Mouse (Mus musculus): ENCODE data around the gene Kif27. TPM values are rescaled to one million over a fixed set of nuclear protein-coding genes. Genes with fewer than 3 reads are reported as not detected.

Gene Kif27
- polyA plus RNA-seq, 1 experiment from 2014 or later: 1.0 TPM

GRCm38 (mm10) chr13:58389324-58389951 lies 30.5 kb upstream of the Kif27 start:
- no peak overlapping the region for H3K27ac ChIP-seq (replicated peaks; ENCODE audit: low read depth, low read length)
- H3K9me3 ChIP-seq (ENCODE audit: control insufficient read depth, low read length): no peaks in the 10 kb centered on the region
- DNase-seq (ENCODE audit: low spot score) (no peak), ATAC-seq (ENCODE audit: insufficient number of reproducible peaks, low FRiP score, low TSS enrichment, low read depth) (no peak)
- H3K9ac ChIP-seq (ENCODE audit: low read length): no peak overlapping the region
- 82% methylated on average over 2 of the region's 2 CpGs for WGBS
- no peaks in the 10 kb centered on the region for H3K27me3 ChIP-seq (ENCODE audit: control insufficient read depth, insufficient read depth, low read length)
- no peak overlapping the region for H3K4me2 ChIP-seq (ENCODE audit: low read depth, severe bottlenecking)
- peaks cover 8% of the 10 kb centered on the region for H3K36me3 ChIP-seq (ENCODE audit: control insufficient read depth, insufficient read depth, low read length)
- no peaks in the 10 kb centered on the region for H3K4me1 ChIP-seq (ENCODE audit: control insufficient read depth, insufficient read depth, low read length)
- H3K4me3 ChIP-seq (ENCODE audit: low read depth, low read length): no peak overlapping the region

GRCm38 (mm10) chr13:58388379-58388778 lies 29.5 kb upstream of the Kif27 start:
- no peaks in the 10 kb centered on the region for H3K4me1 ChIP-seq (ENCODE audit: control insufficient read depth, insufficient read depth, low read length)
- H3K27ac ChIP-seq (replicated peaks; ENCODE audit: low read depth, low read length): no peak overlapping the region
- H3K4me2 ChIP-seq (ENCODE audit: low read depth, severe bottlenecking): no peak overlapping the region
- no peaks in the 10 kb centered on the region for H3K27me3 ChIP-seq (ENCODE audit: control insufficient read depth, insufficient read depth, low read length)
- no peaks in the 10 kb centered on the region for H3K9me3 ChIP-seq (ENCODE audit: control insufficient read depth, low read length)
- H3K4me3 ChIP-seq (ENCODE audit: low read depth, low read length): no peak overlapping the region
- DNase-seq (ENCODE audit: low spot score) (no peak), ATAC-seq (ENCODE audit: insufficient number of reproducible peaks, low FRiP score, low TSS enrichment, low read depth) (no peak)
- WGBS: 50% methylated on average over 3 of the region's 3 CpGs
- no peak overlapping the region for H3K9ac ChIP-seq (ENCODE audit: low read length)
- peaks cover 8% of the 10 kb centered on the region for H3K36me3 ChIP-seq (ENCODE audit: control insufficient read depth, insufficient read depth, low read length)

GRCm38 (mm10) chr13:58387948-58388347 lies 29.0 kb upstream of the Kif27 start:
- Histone ChIP-seq H3K9me3 (ENCODE audit: control insufficient read depth, low read length) (no peaks in the 10 kb centered on the region), H3K27ac (replicated peaks; ENCODE audit: low read depth, low read length) (no peak overlapping the region), H3K36me3 (ENCODE audit: control insufficient read depth, insufficient read depth, low read length) (peaks cover 6% of the 10 kb centered on the region), H3K4me1 (ENCODE audit: control insufficient read depth, insufficient read depth, low read length) (no peaks in the 10 kb centered on the region), H3K4me3 (ENCODE audit: low read depth, low read length) (no peak overlapping the region), H3K4me2 (ENCODE audit: low read depth, severe bottlenecking) (no peak overlapping the region), H3K27me3 (ENCODE audit: control insufficient read depth, insufficient read depth, low read length) (no peaks in the 10 kb centered on the region), H3K9ac (ENCODE audit: low read length) (no peak overlapping the region)
- DNase-seq (ENCODE audit: low spot score): peak; percentile 84
- WGBS: 13% methylated on average over 7 of the region's 7 CpGs
- no peak for ATAC-seq (ENCODE audit: insufficient number of reproducible peaks, low FRiP score, low TSS enrichment, low read depth)

- Histone ChIP-seq H3K36me3 (ENCODE audit: control insufficient read depth, insufficient read depth, low read length) (peaks cover 17% of the 10 kb centered on the region), H3K27ac (replicated peaks; ENCODE audit: low read depth, low read length) (no peak overlapping the region), H3K9ac (ENCODE audit: low read length) (peak overlapping the region; percentile 86; the same call in 1 of the 2 replicates), H3K4me3 (ENCODE audit: low read depth, low read length) (peak overlapping the region; percentile 74), H3K9me3 (ENCODE audit: control insufficient read depth, low read length) (no peaks in the 10 kb centered on the region; the same call in 1 of the 2 replicates), H3K4me2 (ENCODE audit: low read depth, severe bottlenecking) (peak overlapping the region; percentile 89), H3K4me1 (ENCODE audit: control insufficient read depth, insufficient read depth, low read length) (no peaks in the 10 kb centered on the region), H3K27me3 (ENCODE audit: control insufficient read depth, insufficient read depth, low read length) (no peaks in the 10 kb centered on the region)
- ATAC-seq (ENCODE audit: insufficient number of reproducible peaks, low FRiP score, low TSS enrichment, low read depth): no peak
- 91% methylated on average over 7 of the region's 7 CpGs for WGBS
- DNase-seq (ENCODE audit: low spot score): no peak
Measured at GRCm38 (mm10) chr13:58385547-58385920, 26.6 kb upstream of the Kif27 start.

- Histone ChIP-seq H3K36me3 (ENCODE audit: control insufficient read depth, insufficient read depth, low read length) (peaks cover 18% of the 10 kb centered on the region), H3K4me1 (ENCODE audit: control insufficient read depth, insufficient read depth, low read length) (no peaks in the 10 kb centered on the region), H3K27me3 (ENCODE audit: control insufficient read depth, insufficient read depth, low read length) (no peaks in the 10 kb centered on the region), H3K4me2 (ENCODE audit: low read depth, severe bottlenecking) (peak within 1 kb of the TSS; percentile 89), H3K9me3 (ENCODE audit: control insufficient read depth, low read length) (no peaks in the 10 kb centered on the region; the same call in 1 of the 2 replicates), H3K4me3 (ENCODE audit: low read depth, low read length) (peak within 1 kb of the TSS; percentile 74), H3K9ac (ENCODE audit: low read length) (peak within 1 kb of the TSS; percentile 86), H3K27ac (replicated peaks; ENCODE audit: low read depth, low read length) (no peak within 1 kb of the TSS)
- 4% methylated on average over 80 of the region's 80 CpGs for WGBS
- ATAC-seq (ENCODE audit: insufficient number of reproducible peaks, low FRiP score, low TSS enrichment, low read depth): peak; percentile 57; the same call in 1 of the 2 replicates
- peak; percentile 77 for DNase-seq (ENCODE audit: low spot score)
Measured at GRCm38 (mm10) chr13:58384779-58385546, 26.0 kb upstream of the Kif27 start, which contains the start of gene 2210016F16Rik. Gene 2210016F16Rik, minus strand, starts transcription at chr13:58385225.

GRCm38 (mm10) chr13:58384371-58384770 lies 25.4 kb upstream of the Kif27 start:
- H3K27ac ChIP-seq (replicated peaks; ENCODE audit: low read depth, low read length): no peak overlapping the region
- 55% methylated on average over 11 of the region's 11 CpGs for WGBS
- H3K4me3 ChIP-seq (ENCODE audit: low read depth, low read length): peak overlapping the region; percentile 74

GRCm38 (mm10) chr13:58373153-58373470 lies 14.2 kb upstream of the Kif27 start:
- no peak overlapping the region for H3K4me2 ChIP-seq (ENCODE audit: low read depth, severe bottlenecking)
- WGBS: 91% methylated on average over 2 of the region's 2 CpGs
- H3K36me3 ChIP-seq (ENCODE audit: control insufficient read depth, insufficient read depth, low read length): no peaks in the 10 kb centered on the region
- H3K27me3 ChIP-seq (ENCODE audit: control insufficient read depth, insufficient read depth, low read length): no peaks in the 10 kb centered on the region
- ATAC-seq (ENCODE audit: insufficient number of reproducible peaks, low FRiP score, low TSS enrichment, low read depth) (no peak), DNase-seq (ENCODE audit: low spot score) (no peak)
- H3K9ac ChIP-seq (ENCODE audit: low read length): no peak overlapping the region
- no peak overlapping the region for H3K4me3 ChIP-seq (ENCODE audit: low read depth, low read length)
- no peak overlapping the region for H3K27ac ChIP-seq (replicated peaks; ENCODE audit: low read depth, low read length)
- H3K9me3 ChIP-seq (ENCODE audit: control insufficient read depth, low read length): no peaks in the 10 kb centered on the region
- H3K4me1 ChIP-seq (ENCODE audit: control insufficient read depth, insufficient read depth, low read length): no peaks in the 10 kb centered on the region

More at GRCm38 (mm10) chr13:58384371-58384770, 25.4 kb upstream of the Kif27 start:
- Histone ChIP-seq H3K9me3 (ENCODE audit: control insufficient read depth, low read length) (no peaks in the 10 kb centered on the region; the same call in 1 of the 2 replicates), H3K36me3 (ENCODE audit: control insufficient read depth, insufficient read depth, low read length) (peaks cover 18% of the 10 kb centered on the region), H3K27me3 (ENCODE audit: control insufficient read depth, insufficient read depth, low read length) (no peaks in the 10 kb centered on the region), H3K4me1 (ENCODE audit: control insufficient read depth, insufficient read depth, low read length) (no peaks in the 10 kb centered on the region), H3K9ac (ENCODE audit: low read length) (peak overlapping the region; percentile 86), H3K4me2 (ENCODE audit: low read depth, severe bottlenecking) (peak overlapping the region; percentile 89)
- DNase-seq (ENCODE audit: low spot score) (no peak), ATAC-seq (ENCODE audit: insufficient number of reproducible peaks, low FRiP score, low TSS enrichment, low read depth) (no peak)

GRCm38 (mm10) chr13:58372278-58373152 lies 13.6 kb upstream of the Kif27 start:
- no peak for ATAC-seq (ENCODE audit: insufficient number of reproducible peaks, low FRiP score, low TSS enrichment, low read depth)
- 96% methylated on average over 5 of the region's 5 CpGs for WGBS
- Histone ChIP-seq H3K9me3 (ENCODE audit: control insufficient read depth, low read length) (no peaks in the 10 kb centered on the region), H3K4me2 (ENCODE audit: low read depth, severe bottlenecking) (no peak overlapping the region), H3K27ac (replicated peaks; ENCODE audit: low read depth, low read length) (no peak overlapping the region), H3K27me3 (ENCODE audit: control insufficient read depth, insufficient read depth, low read length) (no peaks in the 10 kb centered on the region), H3K4me3 (ENCODE audit: low read depth, low read length) (no peak overlapping the region), H3K9ac (ENCODE audit: low read length) (no peak overlapping the region), H3K36me3 (ENCODE audit: control insufficient read depth, insufficient read depth, low read length) (no peaks in the 10 kb centered on the region), H3K4me1 (ENCODE audit: control insufficient read depth, insufficient read depth, low read length) (no peaks in the 10 kb centered on the region)
- no peak for DNase-seq (ENCODE audit: low spot score)

Measured in limb, embryonic 11.5 days (tissue).